Mouse (Mus musculus) CH12.LX (cell line): ENCODE measurements around the gene 1600002K03Rik.

Experiments used
- CHD1 ChIP-seq: IDR thresholded peaks from 2 replicates; pipeline ENCODE4 v1.6.1; 2012; ENCODE audit warnings: low read depth, low read length, improper control_type of control experiment, inconsistent platforms
- CTCF ChIP-seq, 2 experiments: IDR thresholded peaks in 1 of 2; conservative IDR thresholded peaks in 1 of 2; 2 replicates each; pipeline ENCODE4 v1.5.1; 2011 to 2012; ENCODE audit warnings: low read depth in 2 of 2, low read length in 2 of 2, improper control_type of control experiment in 1 of 2, inconsistent platforms in 1 of 2, mild to moderate bottlenecking in 1 of 2, moderate library complexity in 1 of 2
- ETS1 ChIP-seq: conservative IDR thresholded peaks from 2 replicates; pipeline ENCODE4 v1.6.1; 2012; ENCODE audit warnings: low read depth, mild to moderate bottlenecking, inconsistent platforms, low read length, improper control_type of control experiment, moderate library complexity
- MAX ChIP-seq: IDR thresholded peaks from 2 replicates; pipeline ENCODE4 v1.6.1; 2011; ENCODE audit warnings: low read length, improper control_type of control experiment
- MAZ ChIP-seq: IDR thresholded peaks from 2 replicates; pipeline ENCODE4 v1.6.1; 2012; ENCODE audit warnings: low read depth, mild to moderate bottlenecking, inconsistent platforms, low read length, improper control_type of control experiment, moderate library complexity
- MXI1 ChIP-seq: IDR thresholded peaks from 2 replicates; pipeline ENCODE4 v1.6.1; 2011; ENCODE audit warnings: mild to moderate bottlenecking, low read depth, low read length, improper control_type of control experiment
- POLR2A ChIP-seq: IDR thresholded peaks from 2 replicates; pipeline ENCODE4 v1.6.1; 2011; ENCODE audit warnings: low read depth, mild to moderate bottlenecking, improper control_type of control experiment, low read length
- RCOR1 ChIP-seq: conservative IDR thresholded peaks from 2 replicates; pipeline ENCODE4 v1.6.1; 2012; ENCODE audit warnings: low read depth, mild to moderate bottlenecking, inconsistent platforms, low read length, improper control_type of control experiment
- SIN3A ChIP-seq: IDR thresholded peaks from 2 replicates; pipeline ENCODE4 v1.6.1; 2012; ENCODE audit warnings: low read length, improper control_type of control experiment, inconsistent platforms
- USF2 ChIP-seq: conservative IDR thresholded peaks from 2 replicates; pipeline ENCODE4 v1.6.1; 2011; ENCODE audit warnings: low read depth, low read length, improper control_type of control experiment
- ZC3H11A ChIP-seq: IDR thresholded peaks from 2 replicates; pipeline ENCODE4 v1.6.1; 2012; ENCODE audit warnings: low read depth, mild to moderate bottlenecking, inconsistent platforms, low read length, improper control_type of control experiment
- ZMIZ1 ChIP-seq: IDR thresholded peaks from 2 replicates; pipeline ENCODE4 v1.6.1; 2012; ENCODE audit warnings: low read depth, mild to moderate bottlenecking, inconsistent platforms, low read length, improper control_type of control experiment

- no peak for TF ChIP-seq POLR2A
- TF ChIP-seq RCOR1: no peak
- no peak for TF ChIP-seq SIN3A
- TF ChIP-seq CTCF (conservative IDR thresholded peaks at IDR 0.05 in 1 of 2, IDR thresholded peaks at IDR 0.05 in 1 of 2; ENCODE audit: low read depth in 2 of 2, low read length in 2 of 2): no peak
- TF ChIP-seq ZMIZ1: no peak
- no peak for TF ChIP-seq USF2
- TF ChIP-seq MAZ: no peak
- TF ChIP-seq ZC3H11A: no peak
- no peak for TF ChIP-seq MAX
- TF ChIP-seq MXI1: no peak
- TF ChIP-seq ETS1: no peak
- no peak for TF ChIP-seq CHD1
These were observed 37.1 kb upstream of the 1600002K03Rik start for GRCm38 (mm10) chr10:80135641-80136040.
